Mouse (Mus musculus) embryonic fibroblast, embryonic 13.5 days (primary cell): Measurements from ENCODE around the gene Gdf7.

ENCODE experiments used
- CTCF ChIP-seq: IDR thresholded peaks from 2 replicates; pipeline ENCODE4 v1.5.1; 2011; ENCODE audit warnings: mild to moderate bottlenecking, control low read depth, low read length, moderate library complexity, borderline replicate concordance; ENCODE audit not compliant: insufficient read depth
- POLR2A ChIP-seq: IDR thresholded peaks from 2 replicates; pipeline ENCODE4 v1.6.1; 2011; ENCODE audit warnings: low read depth, mild to moderate bottlenecking, control low read depth, low read length, moderate library complexity

DNA sequence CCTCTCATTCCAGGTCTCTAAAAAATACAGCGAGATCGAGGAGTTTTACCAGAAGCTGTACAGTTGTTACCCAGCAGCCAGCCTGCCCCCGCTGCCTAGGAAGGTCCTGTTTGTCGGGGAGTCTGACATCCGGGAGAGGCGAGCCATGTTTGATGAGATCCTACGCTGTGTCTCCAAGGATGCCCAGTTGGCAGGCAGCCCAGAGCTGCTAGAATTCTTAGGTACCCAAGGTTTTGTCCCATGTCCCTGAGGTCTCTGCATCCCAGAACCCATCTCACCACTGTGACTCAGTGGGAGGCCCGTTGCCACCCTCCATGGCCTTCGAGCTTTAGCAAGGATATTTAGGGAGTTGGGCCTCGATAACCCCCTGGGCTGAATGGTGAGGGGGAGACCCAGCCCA, 19.8 kb upstream of the Gdf7 start:
- no peak for TF ChIP-seq POLR2A
- no peak for TF ChIP-seq CTCF
